Mouse (Mus musculus) erythroblast, embryonic 14.5 days (primary cell): ENCODE measurements around the gene 2310057J18Rik.

ENCODE experiments used
- GATA1 ChIP-seq: IDR thresholded peaks from 2 replicates; pipeline ENCODE4 v1.6.1; 2012; ENCODE audit warnings: low read length, inconsistent platforms, mixed read lengths
- TAL1 ChIP-seq: IDR thresholded peaks from 3 replicates; pipeline ENCODE4 v1.6.1; 2012; ENCODE audit warnings: low read length, inconsistent platforms, mixed read lengths

- TF ChIP-seq GATA1 (no peak), TAL1 (no peak)
These were observed 17.9 kb downstream of the 2310057J18Rik start for GRCm38 (mm10) chr10:28968189-28968588.
